Mouse (Mus musculus) midbrain, embryonic 12.5 days (tissue): ENCODE data around the gene Gp5. TPM values are rescaled to one million over a fixed set of nuclear protein-coding genes. Genes with fewer than 3 reads are reported as not detected.
"Not testable (repeated sequence)": the region's sequence is repeated elsewhere in the genome, so short reads cannot be mapped to it uniquely, and the experiment has no call there.

Experiments
- ATAC-seq: fragments of 200-750 bp; cut with Nextera tagmentation; 2 replicates; pipeline ENCODE4 v1.8.0; 2017; ENCODE audit warnings: low read depth, moderate TSS enrichment, moderate library complexity; ENCODE audit not compliant: low FRiP score
- H3K27ac ChIP-seq: fragments of 300-500 bp; sonication (generic); replicated peaks from 2 replicates; pipeline ENCODE4 v1.5.1; 2016; ENCODE audit warnings: mild to moderate bottlenecking
- H3K27me3 ChIP-seq: fragments of 300-500 bp; sonication (generic); 2 replicates; pipeline ENCODE4 v1.6.1; 2016; ENCODE audit warnings: mild to moderate bottlenecking
- H3K36me3 ChIP-seq: fragments of 300-500 bp; sonication (generic); 2 replicates; pipeline ENCODE4 v1.6.1; 2016
- H3K4me1 ChIP-seq: fragments of 300-500 bp; sonication (generic); 2 replicates; pipeline ENCODE4 v1.6.1; 2016
- H3K4me2 ChIP-seq: fragments of 300-500 bp; sonication (generic); replicated peaks from 2 replicates; pipeline ENCODE4 v1.6.1; 2016; ENCODE audit warnings: mild to moderate bottlenecking, moderate library complexity
- H3K4me3 ChIP-seq: fragments of 300-500 bp; sonication (generic); 2 replicates; pipeline ENCODE4 v1.5.1; 2016; ENCODE audit warnings: mild to moderate bottlenecking
- H3K9ac ChIP-seq: fragments of 300-500 bp; sonication (generic); replicated peaks from 2 replicates; pipeline ENCODE4 v1.6.1; 2016; ENCODE audit warnings: mild to moderate bottlenecking, moderate library complexity
- H3K9me3 ChIP-seq: fragments of 300-500 bp; sonication (generic); 2 replicates; pipeline ENCODE4 v1.6.1; 2016; ENCODE audit warnings: mild to moderate bottlenecking
- WGBS: fragments of 180-500 bp; shearing (Covaris S2); methylation state at CpG from one replicate; pipeline ENCODE4 v1.1.7; 2016; 5-methylcytosine and 5-hydroxymethylcytosine counted together
- polyA plus RNA-seq: library from polyadenylated mRNA; unstranded; fragments of >200 nt; fragmentation: Nextera tagmentation; extraction: Ambion mirVana; gene quantifications from 2 replicates; pipeline ENCODE4 v1.2.1, GENCODE M21; 2016

Gene Gp5
- 1.6 and 1.9 TPM in 2 replicates for polyA plus RNA-seq

GRCm38 (mm10) chr16:30310647-30311046 lies at the start of gene Gp5:
Gene Gp5, minus strand, starts transcription at chr16:30310779.
- H3K27me3 ChIP-seq, result peaks cover 63% of the 10 kb centered on the region
- peak within 1 kb of the TSS; percentile 59 for H3K4me3 ChIP-seq
- H3K4me2 ChIP-seq, result peak within 1 kb of the TSS; percentile 99
- H3K4me1 ChIP-seq, result peaks cover 19% of the 10 kb centered on the region
- no peak for ATAC-seq
- no peaks in the 10 kb centered on the region for H3K9me3 ChIP-seq
- H3K36me3 ChIP-seq, result 0 out of 2 replicates have a peak, but pooled peaks cover 2% of the 10 kb centered on the region
- H3K9ac ChIP-seq, result no peak within 1 kb of the TSS
- H3K27ac ChIP-seq, result no peak within 1 kb of the TSS

- not testable (repeated sequence) for H3K27ac ChIP-seq, H3K9ac ChIP-seq, H3K4me1 ChIP-seq, H3K4me3 ChIP-seq, H3K27me3 ChIP-seq, ATAC-seq, H3K9me3 ChIP-seq, H3K4me2 ChIP-seq
- H3K36me3 ChIP-seq, result peaks cover 35% of the 10 kb centered on the region
- WGBS, result 96% methylated on average over 11 of the region's 11 CpGs
Observed at GRCm38 (mm10) chr16:30353489-30353888, 42.9 kb upstream of the Gp5 start.

- Histone ChIP-seq H3K9ac (no peak overlapping the region), H3K27me3 (peaks cover 28% of the 10 kb centered on the region), H3K27ac (no peak overlapping the region), H3K4me1 (peaks cover 7% of the 10 kb centered on the region), H3K4me3 (no peak overlapping the region), H3K4me2 (no peak overlapping the region), H3K36me3 (peaks cover 6% of the 10 kb centered on the region; the same call in 1 of the 2 replicates), H3K9me3 (no peaks in the 10 kb centered on the region)
- ATAC-seq, result no peak
Observed at GRCm38 (mm10) chr16:30314236-30314635, 3.7 kb upstream of the Gp5 start.

GRCm38 (mm10) chr16:30310171-30310515 lies 436 bp downstream of the Gp5 start:
- Histone ChIP-seq H3K4me2 (no peak overlapping the region), H3K9me3 (no peaks in the 10 kb centered on the region), H3K4me3 (no peak overlapping the region), H3K27me3 (peaks cover 65% of the 10 kb centered on the region), H3K27ac (no peak overlapping the region), H3K36me3 (no peaks in the 10 kb centered on the region), H3K9ac (no peak overlapping the region), H3K4me1 (peaks cover 19% of the 10 kb centered on the region)
- ATAC-seq, result no peak
- 53% methylated on average over 8 of the region's 8 CpGs for WGBS

- H3K27me3 ChIP-seq, result peaks cover 68% of the 10 kb centered on the region
- ATAC-seq, result no peak
- WGBS, result 4% methylated on average over 34 of the region's 34 CpGs
- no peak overlapping the region for H3K27ac ChIP-seq
- H3K4me2 ChIP-seq, result peak overlapping the region; percentile 99
- peaks cover 19% of the 10 kb centered on the region for H3K4me1 ChIP-seq
- H3K9ac ChIP-seq, result no peak overlapping the region
- H3K36me3 ChIP-seq, result no peaks in the 10 kb centered on the region
- no peaks in the 10 kb centered on the region for H3K9me3 ChIP-seq
- peak overlapping the region; percentile 59 for H3K4me3 ChIP-seq
Observed at GRCm38 (mm10) chr16:30309395-30310170, 996 bp downstream of the Gp5 start.

GRCm38 (mm10) chr16:30308616-30309394 lies 1.8 kb downstream of the Gp5 start:
- WGBS, result under 1% methylated on average over 72 of the region's 72 CpGs
- peak; percentile 47; the same call in 1 of the 2 replicates for ATAC-seq
- Histone ChIP-seq H3K4me3 (peak overlapping the region; percentile 59), H3K27me3 (peaks cover 75% of the 10 kb centered on the region), H3K9ac (peak overlapping the region; percentile 56), H3K27ac (no peak overlapping the region), H3K4me1 (peaks cover 19% of the 10 kb centered on the region), H3K9me3 (no peaks in the 10 kb centered on the region), H3K36me3 (no peaks in the 10 kb centered on the region), H3K4me2 (peak overlapping the region; percentile 99)

GRCm38 (mm10) chr16:30307961-30308615 lies 2.5 kb downstream of the Gp5 start:
- 14% methylated on average over 29 of the region's 29 CpGs for WGBS
- no peak overlapping the region for H3K27ac ChIP-seq

GRCm38 (mm10) chr16:30307306-30307705 lies 3.3 kb downstream of the Gp5 start:
- no peaks in the 10 kb centered on the region for H3K9me3 ChIP-seq
- no peaks in the 10 kb centered on the region for H3K36me3 ChIP-seq
- H3K27me3 ChIP-seq, result peaks cover 88% of the 10 kb centered on the region
- no peak overlapping the region for H3K9ac ChIP-seq
- no peak overlapping the region for H3K4me2 ChIP-seq
- ATAC-seq, result no peak
- H3K27ac ChIP-seq, result no peak overlapping the region
- H3K4me1 ChIP-seq, result peaks cover 19% of the 10 kb centered on the region
- WGBS, result 52% methylated on average over 12 of the region's 12 CpGs
- no peak overlapping the region for H3K4me3 ChIP-seq

More at GRCm38 (mm10) chr16:30307961-30308615, 2.5 kb downstream of the Gp5 start:
- Histone ChIP-seq H3K27me3 (peaks cover 82% of the 10 kb centered on the region), H3K9me3 (no peaks in the 10 kb centered on the region), H3K9ac (peak overlapping the region; percentile 56), H3K4me1 (peaks cover 19% of the 10 kb centered on the region), H3K4me2 (peak overlapping the region; percentile 99), H3K4me3 (peak overlapping the region; percentile 59), H3K36me3 (no peaks in the 10 kb centered on the region)
- 0 out of 2 replicates have a peak, but pooled peaks have one; percentile 27 for ATAC-seq

- no peak for ATAC-seq
- Histone ChIP-seq H3K9me3 (no peaks in the 10 kb centered on the region), H3K27me3 (peaks cover 79% of the 10 kb centered on the region), H3K4me2 (no peak overlapping the region), H3K36me3 (no peaks in the 10 kb centered on the region), H3K4me3 (no peak overlapping the region), H3K27ac (no peak overlapping the region), H3K4me1 (peaks cover 19% of the 10 kb centered on the region), H3K9ac (no peak overlapping the region)
- WGBS, result 89% methylated on average over 4 of the region's 4 CpGs
Observed at GRCm38 (mm10) chr16:30306102-30306501, 4.5 kb downstream of the Gp5 start.

GRCm38 (mm10) chr16:30304236-30304635 lies 6.3 kb downstream of the Gp5 start:
- peaks cover 12% of the 10 kb centered on the region for H3K4me1 ChIP-seq
- no peaks in the 10 kb centered on the region for H3K36me3 ChIP-seq
- H3K27me3 ChIP-seq, result peaks cover 61% of the 10 kb centered on the region

GRCm38 (mm10) chr16:30303411-30303810 lies 7.2 kb downstream of the Gp5 start:
- ATAC-seq, result no peak
- Histone ChIP-seq H3K27ac (no peak overlapping the region), H3K4me1 (peaks cover 4% of the 10 kb centered on the region), H3K36me3 (no peaks in the 10 kb centered on the region), H3K9ac (no peak overlapping the region), H3K4me2 (no peak overlapping the region), H3K27me3 (peaks cover 52% of the 10 kb centered on the region), H3K9me3 (no peaks in the 10 kb centered on the region), H3K4me3 (no peak overlapping the region)
- 93% methylated on average over 2 of the region's 2 CpGs for WGBS

More at GRCm38 (mm10) chr16:30304236-30304635, 6.3 kb downstream of the Gp5 start:
- H3K4me3 ChIP-seq, result no peak overlapping the region
- no peak overlapping the region for H3K4me2 ChIP-seq
- no peak for ATAC-seq
- H3K9me3 ChIP-seq, result no peaks in the 10 kb centered on the region
- no peak overlapping the region for H3K27ac ChIP-seq
- no peak overlapping the region for H3K9ac ChIP-seq
- 82% methylated on average over 5 of the region's 5 CpGs for WGBS

- H3K36me3 ChIP-seq, result no peaks in the 10 kb centered on the region
- 91% methylated on average over 6 of the region's 6 CpGs for WGBS
- H3K9ac ChIP-seq, result no peak overlapping the region
- H3K4me2 ChIP-seq, result no peak overlapping the region
- no peak overlapping the region for H3K4me3 ChIP-seq
- ATAC-seq, result no peak
- no peaks in the 10 kb centered on the region for H3K4me1 ChIP-seq
- no peaks in the 10 kb centered on the region for H3K9me3 ChIP-seq
- no peak overlapping the region for H3K27ac ChIP-seq
- H3K27me3 ChIP-seq, result peaks cover 45% of the 10 kb centered on the region
Observed at GRCm38 (mm10) chr16:30302686-30303085, 7.9 kb downstream of the Gp5 start.
